Mouse (Mus musculus) bone marrow, adult 2 months (tissue): ENCODE results near the gene 2810408A11Rik.

Experiments
- CTCF ChIP-seq: fragments of 200-500 bp; IDR thresholded peaks from 2 replicates; pipeline ENCODE4 v1.5.1; 2011; ENCODE audit warnings: low read length, control low read depth; ENCODE audit not compliant: control insufficient read depth, insufficient read depth
- POLR2A ChIP-seq: fragments of 200-500 bp; IDR thresholded peaks from 2 replicates; pipeline ENCODE4 v1.6.1; 2011; ENCODE audit warnings: low read depth, mild to moderate bottlenecking, control low read depth, low read length, borderline replicate concordance; ENCODE audit not compliant: control insufficient read depth

DNA sequence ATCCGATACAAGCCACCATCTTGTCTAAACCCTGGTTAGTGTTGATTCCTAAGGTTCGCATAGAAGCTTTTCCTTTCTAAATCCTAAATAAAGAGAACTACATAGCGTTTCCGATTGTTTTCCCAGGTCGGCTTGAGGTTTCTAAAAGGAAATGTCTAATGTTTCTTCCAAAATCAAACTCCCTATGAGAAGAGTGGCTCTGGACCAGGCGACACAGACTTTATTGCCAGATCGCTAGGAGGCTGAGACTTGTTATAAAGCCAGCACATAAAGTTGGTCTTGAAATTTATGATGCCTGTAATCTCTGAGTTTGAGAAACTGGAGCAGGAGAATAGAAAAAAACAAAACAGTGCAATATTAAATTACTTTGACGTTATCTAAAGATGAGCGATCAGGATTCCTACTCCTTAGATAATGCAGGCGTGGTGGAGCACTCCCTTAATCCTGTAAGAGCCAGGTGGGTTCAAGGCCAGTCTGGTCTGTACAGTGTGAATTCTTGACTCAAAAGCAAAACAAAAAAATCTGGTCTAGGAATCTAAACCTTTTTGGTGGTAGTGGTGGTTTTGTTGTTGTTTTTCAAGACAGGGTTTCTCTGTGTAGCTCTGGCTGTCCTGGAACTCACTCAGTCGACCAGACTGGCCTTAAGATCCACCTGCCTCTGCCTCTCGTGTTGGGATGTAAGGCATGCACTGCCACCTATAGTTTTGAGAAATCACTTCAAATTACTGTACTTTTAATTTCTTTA is 21.4 kb upstream of the 2810408A11Rik start:
- TF ChIP-seq POLR2A (no peak), CTCF (no peak)
